9 mouse cellular contexts compared by ENCODE assay signal in the genomic region with DNA sequence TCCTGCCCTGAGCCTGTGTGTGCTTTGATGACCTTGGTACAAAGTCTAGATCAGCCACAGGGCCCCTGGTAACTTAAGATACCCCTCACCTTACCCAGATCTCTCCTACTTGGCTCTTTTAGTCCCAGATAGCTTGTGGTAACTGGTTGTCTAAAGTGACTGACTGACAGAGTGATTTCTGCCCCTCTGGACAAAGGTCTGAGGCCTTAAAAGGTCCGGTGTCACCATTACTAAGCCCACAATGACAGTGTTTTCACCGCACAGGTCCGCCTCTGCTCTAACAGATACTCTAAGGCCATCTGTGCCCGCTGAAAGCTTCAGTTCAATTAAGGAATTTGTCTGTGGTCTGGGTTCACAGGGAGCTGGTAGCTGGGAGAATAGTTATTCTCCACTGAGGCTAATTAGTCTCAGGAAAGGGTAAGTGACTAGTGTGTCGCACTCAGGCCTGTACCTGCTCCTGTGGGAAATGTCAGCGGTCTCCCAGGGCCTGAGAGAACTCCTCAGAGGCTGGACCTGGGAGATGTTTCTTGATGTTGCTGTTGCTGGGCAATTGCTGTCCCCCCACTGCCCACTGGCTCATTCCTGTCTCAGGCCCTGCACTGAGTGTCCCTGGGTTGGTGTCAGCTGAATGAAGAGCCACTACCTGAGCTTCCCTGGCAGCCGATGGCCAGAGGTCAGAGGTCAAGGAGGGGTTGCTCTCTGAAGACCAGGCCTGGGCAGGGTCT. TPM values are rescaled to one million over a fixed set of nuclear protein-coding genes. Genes with fewer than 3 reads are reported as not detected.
DNase-seq lines count a peak whose midpoint lies in the region; ATAC-seq and TF ChIP-seq lines count a peak whose summit lies in the region.
"Had no signal": no experiment of that assay in that cellular context is flagged by ENCODE, and none has a peak within 500 bp of the region (broad histone marks: within the 10 kb centered on the region; RNA-seq: fewer than 3 reads in every experiment).

No protein-coding gene starts in this region.

- peaks cover 46% of the 10 kb centered on the region for H3K27me3 ChIP-seq in forebrain, embryonic 10.5 days (ENCODE audit: poor library complexity, severe bottlenecking)
- H3K27me3 ChIP-seq in forebrain, postnatal 0 days (ENCODE audit: insufficient read depth, low read length), result no peaks in the 10 kb centered on the region
- no peaks in the 10 kb centered on the region for H3K27me3 ChIP-seq in lung, embryonic 16.5 days (ENCODE audit: control insufficient read depth, insufficient read depth, low read depth, low read length)
- no peaks in the 10 kb centered on the region for H3K27me3 ChIP-seq in intestine, embryonic 14.5 days (replicated peaks; ENCODE audit: control insufficient read depth, insufficient read depth, low read length)
- no peaks in the 10 kb centered on the region for H3K27me3 ChIP-seq in liver, embryonic 16.5 days (ENCODE audit: control insufficient read depth, insufficient read depth, low read depth, low read length)
- H3K27me3 ChIP-seq in neural tube, embryonic 15.5 days (replicated peaks), result no peaks in the 10 kb centered on the region

- peaks cover 73% of the 10 kb centered on the region for H3K4me1 ChIP-seq in forebrain, embryonic 10.5 days
- H3K4me1 ChIP-seq in forebrain, postnatal 0 days (ENCODE audit: insufficient read depth), result no peaks in the 10 kb centered on the region
- peaks cover 60% of the 10 kb centered on the region for H3K4me1 ChIP-seq in lung, embryonic 16.5 days (replicated peaks; ENCODE audit: control insufficient read depth, insufficient read depth, low read length)
- peaks cover 59% of the 10 kb centered on the region for H3K4me1 ChIP-seq in intestine, embryonic 14.5 days (replicated peaks; ENCODE audit: control insufficient read depth, insufficient read depth, low read length)
- peaks cover 91% of the 10 kb centered on the region for H3K4me1 ChIP-seq in liver, embryonic 16.5 days (ENCODE audit: control insufficient read depth, low read depth, low read length)
- peaks cover 24% of the 10 kb centered on the region for H3K4me1 ChIP-seq in neural tube, embryonic 15.5 days

- WGBS in forebrain, embryonic 10.5 days, result 38% methylated on average over 7 of the region's 7 CpGs
- 39% methylated on average over 7 of the region's 7 CpGs for WGBS in forebrain, postnatal 0 days
- WGBS in lung, embryonic 16.5 days, result 68% methylated on average over 7 of the region's 7 CpGs
- WGBS in intestine, embryonic 14.5 days, result 66% methylated on average over 7 of the region's 7 CpGs
- WGBS in liver, embryonic 16.5 days (ENCODE audit: insufficient replicate concordance), result 40% methylated on average over 7 of the region's 7 CpGs
- 44% methylated on average over 7 of the region's 7 CpGs for WGBS in neural tube, embryonic 15.5 days

- ATAC-seq in forebrain, postnatal 0 days, result no peak
- no peak for ATAC-seq in lung, embryonic 16.5 days (ENCODE audit: low read depth)
- ATAC-seq in intestine, embryonic 14.5 days (replicated peaks; ENCODE audit: low FRiP score, low TSS enrichment, low read depth), result no peak
- ATAC-seq in liver, embryonic 16.5 days (ENCODE audit: low read depth), result 0 out of 2 replicates have a peak, but pooled peaks have one; percentile 2
- no peak for ATAC-seq in neural tube, embryonic 15.5 days (ENCODE audit: low FRiP score)

- H3K9me3 ChIP-seq in forebrain, embryonic 10.5 days, result no peaks in the 10 kb centered on the region
- no peaks in the 10 kb centered on the region for H3K9me3 ChIP-seq in forebrain, postnatal 0 days (ENCODE audit: low read length)
- H3K9me3 ChIP-seq in lung, embryonic 16.5 days (ENCODE audit: control insufficient read depth, low read length), result no peaks in the 10 kb centered on the region
- H3K9me3 ChIP-seq in intestine, embryonic 14.5 days (ENCODE audit: control insufficient read depth, low read length), result no peaks in the 10 kb centered on the region
- H3K9me3 ChIP-seq in liver, embryonic 16.5 days (replicated peaks; ENCODE audit: control insufficient read depth, low read length), result no peaks in the 10 kb centered on the region
- no peaks in the 10 kb centered on the region for H3K9me3 ChIP-seq in neural tube, embryonic 15.5 days (replicated peaks)

- H3K4me3 ChIP-seq in forebrain, embryonic 10.5 days, result no peak overlapping the region
- no peak overlapping the region for H3K4me3 ChIP-seq in forebrain, postnatal 0 days (ENCODE audit: low read depth, low read length)
- H3K4me3 ChIP-seq in lung, embryonic 16.5 days (ENCODE audit: low read length), result no peak overlapping the region
- H3K4me3 ChIP-seq in intestine, embryonic 14.5 days (ENCODE audit: low read depth, low read length), result no peak overlapping the region
- H3K4me3 ChIP-seq in liver, embryonic 16.5 days (ENCODE audit: low read depth, low read length), result no peak overlapping the region; the same call in 1 of the 2 replicates
- H3K4me3 ChIP-seq in neural tube, embryonic 15.5 days (replicated peaks), result no peak overlapping the region

- peak overlapping the region; percentile 76 for H3K27ac ChIP-seq in forebrain, embryonic 10.5 days
- H3K27ac ChIP-seq in forebrain, postnatal 0 days (ENCODE audit: low read depth, low read length), result no peak overlapping the region
- peak overlapping the region; percentile 67 for H3K27ac ChIP-seq in lung, embryonic 16.5 days (ENCODE audit: low read length)
- H3K27ac ChIP-seq in intestine, embryonic 14.5 days (ENCODE audit: low read depth), result peak overlapping the region; percentile 65
- peak overlapping the region; percentile 89 for H3K27ac ChIP-seq in liver, embryonic 16.5 days (ENCODE audit: low read length)
- H3K27ac ChIP-seq in neural tube, embryonic 15.5 days (replicated peaks), result no peak overlapping the region

- no peak overlapping the region for H3K9ac ChIP-seq in forebrain, postnatal 0 days
- H3K9ac ChIP-seq in lung, embryonic 16.5 days (ENCODE audit: low read length), result peak overlapping the region; percentile 30
- no peak overlapping the region for H3K9ac ChIP-seq in intestine, embryonic 14.5 days (ENCODE audit: low read length)
- H3K9ac ChIP-seq in liver, embryonic 16.5 days (ENCODE audit: low read depth, low read length), result peak overlapping the region; percentile 29
- H3K9ac ChIP-seq in neural tube, embryonic 15.5 days (replicated peaks), result no peak overlapping the region

- H3K4me2 ChIP-seq in forebrain, postnatal 0 days (ENCODE audit: low read depth), result no peak overlapping the region
- H3K4me2 ChIP-seq in lung, embryonic 16.5 days (ENCODE audit: low read depth, low read length), result no peak overlapping the region
- no peak overlapping the region for H3K4me2 ChIP-seq in intestine, embryonic 14.5 days (ENCODE audit: low read length)
- H3K4me2 ChIP-seq in liver, embryonic 16.5 days (ENCODE audit: low read depth, low read length), result peak overlapping the region; percentile 66
- H3K4me2 ChIP-seq in neural tube, embryonic 15.5 days, result no peak overlapping the region

- H3K36me3 ChIP-seq in forebrain, embryonic 10.5 days (replicated peaks), result no peaks in the 10 kb centered on the region
- no peaks in the 10 kb centered on the region for H3K36me3 ChIP-seq in forebrain, postnatal 0 days (ENCODE audit: insufficient read depth)
- H3K36me3 ChIP-seq in lung, embryonic 16.5 days (ENCODE audit: control insufficient read depth, insufficient read depth, low read length), result no peaks in the 10 kb centered on the region
- H3K36me3 ChIP-seq in intestine, embryonic 14.5 days (ENCODE audit: control insufficient read depth, insufficient read depth, low read length), result no peaks in the 10 kb centered on the region
- no peaks in the 10 kb centered on the region for H3K36me3 ChIP-seq in liver, embryonic 16.5 days (ENCODE audit: control insufficient read depth, insufficient read depth)
- no peaks in the 10 kb centered on the region for H3K36me3 ChIP-seq in neural tube, embryonic 15.5 days

- no peak for DNase-seq in forebrain, embryonic 10.5 days (ENCODE audit: extremely low spot score, low spot score)
- DNase-seq in forebrain, postnatal 0 days, result no peak
- no peak for DNase-seq in lung, adult 18-20 months
- no peak for DNase-seq in intestine, embryonic 14.5 days (ENCODE audit: low spot score)
- DNase-seq in thymus, postnatal 14 days, result no peak
- DNase-seq: lung, adult 2 months had no signal

- TF ChIP-seq CTCF in forebrain, postnatal 0 days (IDR thresholded peaks at IDR 0.05; ENCODE audit: low read depth), result no peak

RNA-seq across cellular contexts. Expression of a gene that starts 41.1 kb away (rescaled TPM):
- polyA plus RNA-seq in forebrain, embryonic 10.5 days (2016; fragmentation: Nextera tagmentation; extraction: Ambion mirVana), result 8.1 and 8.9 TPM in 2 replicates
- total RNA-seq in forebrain, postnatal 0 days (2014; rRNA removed), result 7.5 and 9.6 TPM in 2 replicates
- 3.8 and 5.1 TPM in 2 replicates for polyA plus RNA-seq in forebrain, postnatal 0 days (2015; fragmentation: Nextera tagmentation; extraction: Ambion mirVana)
- 10.1 and 11.2 TPM in 2 replicates for polyA plus RNA-seq in lung, embryonic 16.5 days (2015; fragmentation: Nextera tagmentation; extraction: Ambion mirVana)
- 35.1 and 36.5 TPM in 2 replicates for polyA plus RNA-seq in intestine, embryonic 14.5 days (2014; fragmentation: Nextera tagmentation; extraction: Ambion mirVana)
- 4.6 and 4.7 TPM in 2 replicates for polyA plus RNA-seq in liver, embryonic 16.5 days (2015; fragmentation: Nextera tagmentation; extraction: Ambion mirVana)
- polyA plus RNA-seq in neural tube, embryonic 15.5 days (2015; fragmentation: Nextera tagmentation; extraction: Ambion mirVana), result 4.8 and 10.0 TPM in 2 replicates

Comparison
In these comparisons a context has a peak if more than half of its experiments do, and no peak if none do; other contexts are left out.
1. H3K27ac ChIP-seq: peak in forebrain, embryonic 10.5 days (single experiment), lung, embryonic 16.5 days (single experiment), intestine, embryonic 14.5 days (single experiment) and liver, embryonic 16.5 days (single experiment); none in forebrain, postnatal 0 days (single experiment) and neural tube, embryonic 15.5 days (single experiment).
2. H3K9ac ChIP-seq: peak in lung, embryonic 16.5 days (single experiment) and liver, embryonic 16.5 days (single experiment); none in forebrain, postnatal 0 days (single experiment), intestine, embryonic 14.5 days (single experiment) and neural tube, embryonic 15.5 days (single experiment).